Mouse (Mus musculus) midbrain, postnatal 0 days (tissue): ENCODE data around the gene Fam189a1. TPM values are rescaled to one million over a fixed set of nuclear protein-coding genes. Genes with fewer than 3 reads are reported as not detected.

ENCODE experiments used
- ATAC-seq: fragments of 200-750 bp; cut with Nextera tagmentation; 2 replicates; pipeline ENCODE4 v1.8.0; 2017; ENCODE audit warnings: moderate number of reproducible peaks, mild to moderate bottlenecking, moderate TSS enrichment, moderate library complexity; ENCODE audit not compliant: low FRiP score
- DNase-seq: peaks from one replicate; pipeline ENCODE4 v3.0.0-alpha.2; 2015; ENCODE audit warnings: low spot score
- H3K27ac ChIP-seq: fragments of 300-500 bp; sonication (generic); 2 replicates; pipeline ENCODE4 v1.5.1; 2014; ENCODE audit warnings: low read depth, mild to moderate bottlenecking, low read length, mixed read lengths
- H3K27me3 ChIP-seq: fragments of 300-500 bp; sonication (generic); 2 replicates; pipeline ENCODE4 v1.6.1; 2014; ENCODE audit warnings: low read length, control low read depth, mixed read lengths; ENCODE audit not compliant: insufficient read depth
- H3K36me3 ChIP-seq: fragments of 300-500 bp; sonication (generic); 2 replicates; pipeline ENCODE4 v1.6.1; 2014; ENCODE audit warnings: low read length, control low read depth, mixed read lengths; ENCODE audit not compliant: insufficient read depth
- H3K4me1 ChIP-seq: fragments of 300-500 bp; sonication (generic); 2 replicates; pipeline ENCODE4 v1.6.1; 2014; ENCODE audit warnings: mild to moderate bottlenecking, control low read depth, antibody characterized with exemption, low read length, mixed read lengths; ENCODE audit not compliant: insufficient read depth
- H3K4me2 ChIP-seq: fragments of 300-500 bp; sonication (generic); 2 replicates; pipeline ENCODE4 v1.6.1; 2014; ENCODE audit warnings: low read depth, mild to moderate bottlenecking, low read length, mixed read lengths; ENCODE audit not compliant: poor library complexity, severe bottlenecking
- H3K4me3 ChIP-seq: fragments of 300-500 bp; sonication (generic); 2 replicates; pipeline ENCODE4 v1.5.1; 2014; ENCODE audit warnings: low read depth, mild to moderate bottlenecking, low read length, moderate library complexity
- H3K9ac ChIP-seq: fragments of 300-500 bp; sonication (generic); replicated peaks from 2 replicates; pipeline ENCODE4 v1.6.1; 2014; ENCODE audit warnings: mild to moderate bottlenecking, low read length, moderate library complexity, mixed read lengths; ENCODE audit not compliant: poor library complexity, severe bottlenecking
- H3K9me3 ChIP-seq: fragments of 300-500 bp; sonication (generic); 2 replicates; pipeline ENCODE4 v1.6.1; 2016; ENCODE audit warnings: low read length, control low read depth
- CTCF ChIP-seq: IDR thresholded peaks from 2 replicates; pipeline ENCODE4 v1.5.1; 2016; ENCODE audit warnings: antibody characterized with exemption, mild to moderate bottlenecking
- WGBS: fragments of 180-500 bp; shearing (Covaris S2); extraction: QIAGEN DNeasy Blood & Tissue Kit; methylation state at CpG from one replicate; pipeline ENCODE4 v1.1.7; 2014; 5-methylcytosine and 5-hydroxymethylcytosine counted together
- polyA plus RNA-seq: library from polyadenylated mRNA; unstranded; fragments of >200 nt; fragmentation: Nextera tagmentation; extraction: Ambion mirVana; gene quantifications from 2 replicates; pipeline ENCODE4 v1.2.1, GENCODE M21; 2015
- total RNA-seq: library from RNA; depleted of rRNA; stranded (reverse); fragments of >200 nt; gene quantifications from 2 replicates; pipeline ENCODE4 v1.2.3, GENCODE M21; 2014

The Fam189a1 gene
- total and polyA plus RNA-seq, 2 experiments from 2014 or later, result 12.8 to 19.7 TPM

GRCm38 (mm10) chr7:64770779-64771390 lies 385.5 kb downstream of the Fam189a1 start:
- H3K9me3 ChIP-seq, result no peaks in the 10 kb centered on the region
- TF ChIP-seq CTCF, result no peak
- ATAC-seq (no peak), DNase-seq (no peak)
- no peaks in the 10 kb centered on the region for H3K27me3 ChIP-seq
- no peak overlapping the region for H3K9ac ChIP-seq
- H3K4me2 ChIP-seq, result no peak overlapping the region
- no peak overlapping the region for H3K27ac ChIP-seq
- no peaks in the 10 kb centered on the region for H3K4me1 ChIP-seq
- H3K4me3 ChIP-seq, result no peak overlapping the region
- WGBS, result 81% methylated on average over 8 of the region's 8 CpGs
- no peaks in the 10 kb centered on the region for H3K36me3 ChIP-seq

GRCm38 (mm10) chr7:64769768-64770167 lies 386.6 kb downstream of the Fam189a1 start:
- WGBS, result 48% methylated on average over 7 of the region's 7 CpGs
- Histone ChIP-seq H3K9me3 (no peaks in the 10 kb centered on the region), H3K27ac (no peak overlapping the region)

GRCm38 (mm10) chr7:64765595-64765994 lies 390.8 kb downstream of the Fam189a1 start:
- H3K27ac ChIP-seq, result no peak overlapping the region
- no peaks in the 10 kb centered on the region for H3K4me1 ChIP-seq
- H3K36me3 ChIP-seq, result no peaks in the 10 kb centered on the region
- ATAC-seq (no peak), DNase-seq (no peak)
- no peaks in the 10 kb centered on the region for H3K27me3 ChIP-seq
- H3K4me2 ChIP-seq, result no peak overlapping the region
- 87% methylated on average over 3 of the region's 3 CpGs for WGBS
- no peaks in the 10 kb centered on the region for H3K9me3 ChIP-seq
- no peak overlapping the region for H3K9ac ChIP-seq
- no peak overlapping the region for H3K4me3 ChIP-seq
- TF ChIP-seq CTCF, result no peak

More at GRCm38 (mm10) chr7:64769768-64770167, 386.6 kb downstream of the Fam189a1 start:
- DNase-seq, result no peak
- no peaks in the 10 kb centered on the region for H3K4me1 ChIP-seq
- ATAC-seq, result no peak
- TF ChIP-seq CTCF, result no peak
- H3K4me3 ChIP-seq, result no peak overlapping the region
- H3K36me3 ChIP-seq, result no peaks in the 10 kb centered on the region
- no peak overlapping the region for H3K9ac ChIP-seq
- H3K27me3 ChIP-seq, result no peaks in the 10 kb centered on the region
- H3K4me2 ChIP-seq, result no peak overlapping the region

GRCm38 (mm10) chr7:64755141-64755540 lies 401.2 kb downstream of the Fam189a1 start:
- H3K4me1 ChIP-seq, result no peaks in the 10 kb centered on the region
- ATAC-seq (no peak), DNase-seq (no peak)
- no peaks in the 10 kb centered on the region for H3K9me3 ChIP-seq
- H3K27me3 ChIP-seq, result no peaks in the 10 kb centered on the region
- H3K4me3 ChIP-seq, result no peak overlapping the region
- WGBS, result 93% methylated on average over 7 of the region's 7 CpGs
- no peak overlapping the region for H3K4me2 ChIP-seq
- no peak for TF ChIP-seq CTCF
- H3K36me3 ChIP-seq, result peaks cover 2% of the 10 kb centered on the region; the same call in 1 of the 2 replicates
- H3K27ac ChIP-seq, result no peak overlapping the region
- no peak overlapping the region for H3K9ac ChIP-seq

GRCm38 (mm10) chr7:64754161-64754560 lies 402.2 kb downstream of the Fam189a1 start:
- no peak for TF ChIP-seq CTCF
- H3K9me3 ChIP-seq, result no peaks in the 10 kb centered on the region
- H3K4me1 ChIP-seq, result no peaks in the 10 kb centered on the region
- H3K4me3 ChIP-seq, result no peak overlapping the region
- H3K4me2 ChIP-seq, result no peak overlapping the region
- no peak overlapping the region for H3K27ac ChIP-seq
- ATAC-seq, result no peak
- H3K27me3 ChIP-seq, result no peaks in the 10 kb centered on the region
- peaks cover 2% of the 10 kb centered on the region; the same call in 1 of the 2 replicates for H3K36me3 ChIP-seq
- 82% methylated on average over 7 of the region's 7 CpGs for WGBS
- H3K9ac ChIP-seq, result no peak overlapping the region
- DNase-seq, result no peak

GRCm38 (mm10) chr7:64753678-64754077 lies 402.7 kb downstream of the Fam189a1 start:
- no peaks in the 10 kb centered on the region for H3K4me1 ChIP-seq
- no peak for TF ChIP-seq CTCF
- H3K9me3 ChIP-seq, result no peaks in the 10 kb centered on the region
- no peak overlapping the region for H3K9ac ChIP-seq
- no peaks in the 10 kb centered on the region for H3K27me3 ChIP-seq
- peaks cover 2% of the 10 kb centered on the region; the same call in 1 of the 2 replicates for H3K36me3 ChIP-seq
- ATAC-seq, result no peak
- DNase-seq, result no peak
- no peak overlapping the region for H3K27ac ChIP-seq
- WGBS, result 77% methylated on average over 6 of the region's 6 CpGs
- no peak overlapping the region for H3K4me2 ChIP-seq
- no peak overlapping the region for H3K4me3 ChIP-seq
